13 mouse cellular contexts compared by ENCODE assay signal in the genomic region with DNA sequence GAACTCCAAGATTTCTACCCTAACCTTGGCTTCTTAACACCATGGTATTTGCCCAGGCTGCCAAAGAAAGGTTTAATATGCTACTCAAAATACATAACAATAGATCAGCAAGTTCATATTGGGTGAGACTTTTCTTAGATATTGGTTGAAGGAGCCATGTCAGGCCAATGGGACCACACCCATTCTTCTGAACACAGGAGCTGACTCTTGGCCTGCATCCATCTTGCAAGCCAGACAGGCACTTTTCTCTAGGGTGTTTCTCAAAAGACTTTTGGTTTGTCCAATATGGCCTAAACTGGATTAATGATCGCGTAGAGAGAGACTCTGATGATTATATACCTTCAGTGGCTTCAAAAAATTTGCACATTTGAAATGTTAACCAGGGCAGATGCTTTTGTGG. TPM values are rescaled to one million over a fixed set of nuclear protein-coding genes. Genes with fewer than 3 reads are reported as not detected.
DNase-seq lines count a peak whose midpoint lies in the region; ATAC-seq and TF ChIP-seq lines count a peak whose summit lies in the region.
"Had no signal": no experiment of that assay in that cellular context is flagged by ENCODE, and none has a peak within 500 bp of the region (broad histone marks: within the 10 kb centered on the region; RNA-seq: fewer than 3 reads in every experiment).

No protein-coding gene starts in this region.

- H3K36me3 ChIP-seq in forebrain, embryonic 16.5 days (ENCODE audit: control insufficient read depth, insufficient read depth), result no peaks in the 10 kb centered on the region
- H3K36me3 ChIP-seq in forebrain, embryonic 13.5 days (ENCODE audit: poor library complexity, severe bottlenecking), result no peaks in the 10 kb centered on the region
- no peaks in the 10 kb centered on the region for H3K36me3 ChIP-seq in heart, embryonic 11.5 days (ENCODE audit: control insufficient read depth, insufficient read depth, low read length)
- H3K36me3 ChIP-seq in myocyte (ENCODE audit: control insufficient read depth, insufficient read depth), result no peaks in the 10 kb centered on the region
- no peaks in the 10 kb centered on the region for H3K36me3 ChIP-seq in thymus, adult 2 months (ENCODE audit: control insufficient read depth, insufficient read depth, low read length)

- peak overlapping the region; percentile 25; the same call in 1 of the 2 replicates for H3K4me2 ChIP-seq in forebrain, embryonic 16.5 days (ENCODE audit: low read length)
- no peak overlapping the region for H3K4me2 ChIP-seq in forebrain, embryonic 13.5 days
- H3K4me2 ChIP-seq in heart, embryonic 11.5 days, result peak overlapping the region; percentile 78
- peak overlapping the region; percentile 37 for H3K4me2 ChIP-seq in myocyte (ENCODE audit: low read depth)

- no peak overlapping the region for H3ac ChIP-seq in myocyte (ENCODE audit: control insufficient read depth, insufficient read length)

- H3K4me3 ChIP-seq in forebrain, embryonic 16.5 days (replicated peaks; ENCODE audit: low read length), result no peak overlapping the region
- H3K4me3 ChIP-seq in forebrain, embryonic 13.5 days, result no peak overlapping the region
- peak overlapping the region; percentile 41 for H3K4me3 ChIP-seq in layer of hippocampus, adult 2 months
- H3K4me3 ChIP-seq in heart, embryonic 11.5 days (ENCODE audit: low read depth, low read length), result 0 out of 2 replicates have a peak overlapping the region, but pooled peaks have one; percentile 3
- H3K4me3 ChIP-seq in myocyte, result no peak overlapping the region
- H3K4me3 ChIP-seq in thymus, adult 2 months (ENCODE audit: control insufficient read depth, insufficient read depth, low read length), result no peak overlapping the region

- WGBS in forebrain, embryonic 16.5 days, result 91% methylated on average over 2 of the region's 2 CpGs
- WGBS in forebrain, embryonic 13.5 days, result 93% methylated on average over 2 of the region's 2 CpGs
- 84% methylated on average over 2 of the region's 2 CpGs for WGBS in heart, embryonic 11.5 days (ENCODE audit: insufficient replicate concordance)
- 97% methylated on average over 2 of the region's 2 CpGs for WGBS in thymus, adult 2 months

- H3K27me3 ChIP-seq in forebrain, embryonic 16.5 days (replicated peaks; ENCODE audit: control insufficient read depth, insufficient read depth, low read length), result no peaks in the 10 kb centered on the region
- H3K27me3 ChIP-seq in forebrain, embryonic 13.5 days, result no peaks in the 10 kb centered on the region
- H3K27me3 ChIP-seq in heart, embryonic 11.5 days (ENCODE audit: control insufficient read depth, insufficient read depth, low read length), result no peaks in the 10 kb centered on the region
- no peaks in the 10 kb centered on the region for H3K27me3 ChIP-seq in myocyte (ENCODE audit: control insufficient read depth, insufficient read depth, insufficient read length)
- no peaks in the 10 kb centered on the region for H3K27me3 ChIP-seq in thymus, adult 2 months (ENCODE audit: control insufficient read depth, insufficient read depth, low read length)

- no peak overlapping the region for H3K9ac ChIP-seq in forebrain, embryonic 16.5 days (replicated peaks; ENCODE audit: low read depth, low read length)
- H3K9ac ChIP-seq in forebrain, embryonic 13.5 days, result no peak overlapping the region
- no peak overlapping the region for H3K9ac ChIP-seq in heart, embryonic 11.5 days (ENCODE audit: low read depth, low read length)

- peaks cover 15% of the 10 kb centered on the region for H3K79me2 ChIP-seq in myocyte (ENCODE audit: control insufficient read depth, insufficient read depth)

- ATAC-seq in forebrain, embryonic 16.5 days, result no peak
- ATAC-seq in forebrain, embryonic 13.5 days, result no peak
- no peak for ATAC-seq in heart, embryonic 11.5 days (replicated peaks; ENCODE audit: insufficient number of reproducible peaks, low FRiP score, low TSS enrichment)

- no peak for TF ChIP-seq POLR2A in myocyte (IDR thresholded peaks at IDR 0.05; ENCODE audit: insufficient read length, low read depth)
- TF ChIP-seq POLR2A in thymus, adult 2 months (IDR thresholded peaks at IDR 0.05; ENCODE audit: control insufficient read depth, extremely low read depth, insufficient read depth, low read length, poor library complexity), result no peak

- H3K4me1 ChIP-seq in forebrain, embryonic 16.5 days (replicated peaks; ENCODE audit: control insufficient read depth, insufficient read depth, low read length), result peaks cover 22% of the 10 kb centered on the region
- H3K4me1 ChIP-seq in forebrain, embryonic 13.5 days, result peaks cover 28% of the 10 kb centered on the region
- peaks cover 46% of the 10 kb centered on the region for H3K4me1 ChIP-seq in heart, embryonic 11.5 days (ENCODE audit: control insufficient read depth, insufficient read depth, low read length)
- no peaks in the 10 kb centered on the region for H3K4me1 ChIP-seq in thymus, adult 2 months (replicated peaks; ENCODE audit: control insufficient read depth, insufficient read depth, low read length)

- H3K9me3 ChIP-seq in forebrain, embryonic 16.5 days (ENCODE audit: control insufficient read depth, low read length), result no peaks in the 10 kb centered on the region
- no peaks in the 10 kb centered on the region for H3K9me3 ChIP-seq in forebrain, embryonic 13.5 days (replicated peaks)
- no peaks in the 10 kb centered on the region for H3K9me3 ChIP-seq in heart, embryonic 11.5 days (replicated peaks; ENCODE audit: control insufficient read depth, low read length)

- TF ChIP-seq CTCF in layer of hippocampus, adult 2 months (conservative IDR thresholded peaks at IDR 0.05), result no peak
- no peak for TF ChIP-seq CTCF in thymus, adult 2 months (IDR thresholded peaks at IDR 0.05; ENCODE audit: borderline replicate concordance, control insufficient read depth, extremely low read depth, insufficient read depth, low read length, poor library complexity)

- H3K27ac ChIP-seq in forebrain, embryonic 16.5 days (ENCODE audit: low read length), result no peak overlapping the region
- H3K27ac ChIP-seq in forebrain, embryonic 13.5 days, result no peak overlapping the region
- no peak overlapping the region for H3K27ac ChIP-seq in layer of hippocampus, adult 2 months
- H3K27ac ChIP-seq in heart, embryonic 11.5 days (ENCODE audit: low read depth, low read length), result no peak overlapping the region
- H3K27ac ChIP-seq in thymus, adult 2 months (ENCODE audit: control insufficient read depth, insufficient read depth, low read length), result no peak overlapping the region

- DNase-seq in layer of hippocampus, adult 2 months (ENCODE audit: low spot score in 2 of 2), result no peak
- DNase-seq in layer of hippocampus, postnatal 25 days (ENCODE audit: extremely low spot score in 1 of 2, low spot score in 1 of 2), result no peak
- no peak for DNase-seq in c-Kit-positive CD71-positive TER-119-positive erythroid progenitor cells, embryonic 14.5 days (ENCODE audit: low spot score)
- DNase-seq in thymus, adult 2 months, result no peak
- DNase-seq: adrenal gland, postnatal 36 days; B cell, adult 2 months; cerebellum, adult 18-20 months; kidney, adult 18-20 months; lung, postnatal 4 days had no signal

TF ChIP-seq in myocyte, 11 proteins besides CTCF, POLR2A, EP300 and RAD21:
- no peak for TF ChIP-seq REST (IDR thresholded peaks at IDR 0.05; ENCODE audit: insufficient read depth, insufficient read length)
- TF ChIP-seq E2F4 (IDR thresholded peaks at IDR 0.05; ENCODE audit: insufficient read depth), result no peak
- no peak for TF ChIP-seq USF1 (IDR thresholded peaks at IDR 0.05; ENCODE audit: low read depth)
- TF ChIP-seq SRF (IDR thresholded peaks at IDR 0.05; ENCODE audit: control insufficient read depth, insufficient read length, low read depth), result no peak
- no peak for TF ChIP-seq CEBPB (IDR thresholded peaks at IDR 0.05; ENCODE audit: insufficient read depth, poor library complexity, severe bottlenecking)
- no peak for TF ChIP-seq TCF3 (IDR thresholded peaks at IDR 0.05; ENCODE audit: insufficient read length, low read depth)
- TF ChIP-seq MYOD1 (IDR thresholded peaks at IDR 0.05; ENCODE audit: control insufficient read depth in 1 of 3, insufficient read length in 2 of 3, low read depth in 2 of 3), result no peak
- no peak for TF ChIP-seq MYOG (IDR thresholded peaks at IDR 0.05; ENCODE audit: control insufficient read depth in 1 of 3, insufficient read depth in 1 of 3, insufficient read length in 2 of 3, low read depth in 2 of 3)
- no peak for TF ChIP-seq POLR2AphosphoS2 (IDR thresholded peaks at IDR 0.05; ENCODE audit: insufficient read length, low read depth)
- no peak for TF ChIP-seq MAX (IDR thresholded peaks at IDR 0.05; ENCODE audit: low read depth)
- no peak for TF ChIP-seq TCF12 (IDR thresholded peaks at IDR 0.05; ENCODE audit: insufficient read depth, poor library complexity, severe bottlenecking)

RNA-seq across cellular contexts. Expression of a gene that starts 4.3 kb away (rescaled TPM):
- polyA plus RNA-seq in forebrain, embryonic 16.5 days (2015; fragmentation: Nextera tagmentation; extraction: Ambion mirVana), result 19.6 and 32.8 TPM in 2 replicates
- polyA plus RNA-seq in forebrain, embryonic 13.5 days (2015; fragmentation: Nextera tagmentation; extraction: Ambion mirVana), result 6.6 and 7.3 TPM in 2 replicates
- 1 to 10 TPM; 3.1 to 3.8 TPM for total RNA-seq in layer of hippocampus, adult 2 months (2021)
- 1 to 10 TPM; 3.9 to 4.0 TPM for total RNA-seq in layer of hippocampus, postnatal 25 days (2021)
- polyA plus RNA-seq in heart, embryonic 11.5 days (2014; fragmentation: Nextera tagmentation; extraction: Ambion mirVana), result 73.9 and 80.4 TPM in 2 replicates
- polyA plus RNA-seq in myocyte (2012; fragmentation: generic; extraction: Trizol), result 21.7 TPM
- polyA plus RNA-seq in thymus, adult 2 months (2012; rRNA removed), result 5.9 and 11.6 TPM in 2 replicates

Comparison
In these comparisons a context has a peak if more than half of its experiments do, and no peak if none do; other contexts are left out.
1. H3K4me3 ChIP-seq: peak in layer of hippocampus, adult 2 months (single experiment) and heart, embryonic 11.5 days (single experiment); none in forebrain, embryonic 16.5 days (single experiment), forebrain, embryonic 13.5 days (single experiment), myocyte (single experiment) and thymus, adult 2 months (single experiment).